Mouse (Mus musculus) WW6 (cell line): Measurements from ENCODE around the gene Gm45062.
"Not testable (repeated sequence)": the region's sequence is repeated elsewhere in the genome, so short reads cannot be mapped to it uniquely, and the experiment has no call there.

ENCODE experiments used
- DNase-seq: peaks from one replicate; pipeline ENCODE4 v3.0.0-alpha.2; 2013; ENCODE audit warnings: low read depth, low spot score

Gene Gm45062

GRCm38 (mm10) chr6:8508883-8509536, 249.8 kb downstream of the Gm45062 start:
- peak; percentile 94 for DNase-seq

- DNase-seq, result no peak
These were observed 250.3 kb downstream of the Gm45062 start, which contains the start of gene Glcci1 for GRCm38 (mm10) chr6:8509551-8509950. TSS of gene Glcci1 (plus strand) at chr6:8509600.

GRCm38 (mm10) chr6:8509961-8510863, 251.0 kb downstream of the Gm45062 start:
- DNase-seq, result no peak

GRCm38 (mm10) chr6:8510864-8511428, 251.7 kb downstream of the Gm45062 start:
- no peak for DNase-seq

- no peak for DNase-seq
These were observed 252.2 kb downstream of the Gm45062 start for GRCm38 (mm10) chr6:8511447-8511846.

- no peak for DNase-seq
These were observed 253.2 kb downstream of the Gm45062 start for GRCm38 (mm10) chr6:8512416-8512815.

GRCm38 (mm10) chr6:8519687-8520086, 260.4 kb downstream of the Gm45062 start:
- no peak for DNase-seq

GRCm38 (mm10) chr6:8521231-8521630, 262.0 kb downstream of the Gm45062 start:
- no peak for DNase-seq

- DNase-seq, result no peak
These were observed 265.5 kb downstream of the Gm45062 start for GRCm38 (mm10) chr6:8524717-8525116.

GRCm38 (mm10) chr6:8531104-8531894, 272.0 kb downstream of the Gm45062 start:
- no peak for DNase-seq

GRCm38 (mm10) chr6:8536944-8537343, 277.7 kb downstream of the Gm45062 start:
- DNase-seq, result no peak

GRCm38 (mm10) chr6:8541531-8541930, 282.3 kb downstream of the Gm45062 start:
- not testable (repeated sequence) for DNase-seq

- DNase-seq, result no peak
These were observed 285.6 kb downstream of the Gm45062 start for GRCm38 (mm10) chr6:8544822-8545221.

GRCm38 (mm10) chr6:8545780-8546179, 286.5 kb downstream of the Gm45062 start:
- DNase-seq, result no peak

GRCm38 (mm10) chr6:8551155-8551554, 291.9 kb downstream of the Gm45062 start:
- no peak for DNase-seq

GRCm38 (mm10) chr6:8556849-8557571, 297.8 kb downstream of the Gm45062 start:
- DNase-seq, result no peak

- no peak for DNase-seq
These were observed 301.4 kb downstream of the Gm45062 start for GRCm38 (mm10) chr6:8560682-8561081.

- no peak for DNase-seq
These were observed 323.1 kb downstream of the Gm45062 start for GRCm38 (mm10) chr6:8582377-8582776.

GRCm38 (mm10) chr6:8583892-8584291, 324.6 kb downstream of the Gm45062 start:
- DNase-seq, result no peak

GRCm38 (mm10) chr6:8591665-8592064, 332.4 kb downstream of the Gm45062 start:
- no peak for DNase-seq

- no peak for DNase-seq
These were observed 358.1 kb downstream of the Gm45062 start for GRCm38 (mm10) chr6:8617369-8617768.
